Mouse (Mus musculus) retina, embryonic 14.5 days (tissue): ENCODE measurements around the gene Apof.

ENCODE experiments used
- DNase-seq: peaks from one replicate; pipeline ENCODE4 v3.0.0-alpha.2; 2015; ENCODE audit warnings: low spot score

The Apof gene

GRCm38 (mm10) chr10:128268371-128268770 lies at the start of gene Apof:
Gene Apof, plus strand, starts transcription at chr10:128268671.
- DNase-seq: no peak

GRCm38 (mm10) chr10:128221533-128222286 lies 46.8 kb upstream of the Apof start:
- DNase-seq: no peak

- DNase-seq: no peak
These were observed 43.4 kb upstream of the Apof start for GRCm38 (mm10) chr10:128225064-128225463.

GRCm38 (mm10) chr10:128225538-128225937 lies 42.9 kb upstream of the Apof start, which contains the start of gene Mip:
Gene Mip, plus strand, starts transcription at chr10:128225838.
- DNase-seq: no peak

- DNase-seq: no peak
These were observed 40.9 kb upstream of the Apof start for GRCm38 (mm10) chr10:128227592-128227991.

GRCm38 (mm10) chr10:128228009-128228408 lies 40.5 kb upstream of the Apof start:
- no peak for DNase-seq

GRCm38 (mm10) chr10:128230582-128230981 lies 37.9 kb upstream of the Apof start:
- DNase-seq: no peak

- DNase-seq: no peak
These were observed 37.3 kb upstream of the Apof start for GRCm38 (mm10) chr10:128231146-128231545.

GRCm38 (mm10) chr10:128231697-128232419 lies 36.6 kb upstream of the Apof start, which contains the start of gene Timeless:
Gene Timeless, plus strand, starts transcription at chr10:128232065.
- DNase-seq: peak; percentile 87

GRCm38 (mm10) chr10:128232420-128232985 lies 36.0 kb upstream of the Apof start:
- peak; percentile 84 for DNase-seq

- no peak for DNase-seq
These were observed 32.1 kb upstream of the Apof start for GRCm38 (mm10) chr10:128236321-128236720.

- DNase-seq: no peak
These were observed 30.5 kb upstream of the Apof start for GRCm38 (mm10) chr10:128237807-128238480.

GRCm38 (mm10) chr10:128239140-128239539 lies 29.3 kb upstream of the Apof start:
- no peak for DNase-seq

GRCm38 (mm10) chr10:128240131-128240530 lies 28.3 kb upstream of the Apof start:
- DNase-seq: no peak

GRCm38 (mm10) chr10:128243252-128243651 lies 25.2 kb upstream of the Apof start:
- no peak for DNase-seq

GRCm38 (mm10) chr10:128244121-128244520 lies 24.4 kb upstream of the Apof start:
- DNase-seq: no peak

GRCm38 (mm10) chr10:128247020-128247732 lies 21.3 kb upstream of the Apof start:
- DNase-seq: no peak

- no peak for DNase-seq
These were observed 17.9 kb upstream of the Apof start for GRCm38 (mm10) chr10:128250565-128250964.

GRCm38 (mm10) chr10:128253677-128254255 lies 14.7 kb upstream of the Apof start, which contains the start of gene Apon:
Gene Apon, plus strand, starts transcription at chr10:128254096.
- DNase-seq: no peak

- DNase-seq: no peak
These were observed 12.5 kb upstream of the Apof start for GRCm38 (mm10) chr10:128255925-128256324.

GRCm38 (mm10) chr10:128256328-128256727 lies 12.1 kb upstream of the Apof start:
- DNase-seq: no peak
